Mouse (Mus musculus) layer of hippocampus, postnatal 36 days (tissue): Measurements from ENCODE around the gene Pycr2. TPM values are rescaled to one million over a fixed set of nuclear protein-coding genes. Genes with fewer than 3 reads are reported as not detected.
"Not testable (repeated sequence)": the region's sequence is repeated elsewhere in the genome, so short reads cannot be mapped to it uniquely, and the experiment has no call there.

Experiments used
- DNase-seq, 2 experiments: peaks; one replicate each; pipeline ENCODE4 v3.0.0; 2022
- total RNA-seq, 2 experiments: library from RNA; stranded (reverse); gene quantifications; 2 replicates each; pipeline ENCODE4 v1.2.3; 2021

Pycr2 gene
- total RNA-seq: 10 to 100 TPM; 40.4 to 43.2 TPM

- DNase-seq: peak; percentile 91 to 92
Observed at GRCm38 (mm10) chr1:180904039-180904814, at the start of gene Pycr2. TSS of gene Pycr2 (plus strand) at chr1:180904293.

DNA sequence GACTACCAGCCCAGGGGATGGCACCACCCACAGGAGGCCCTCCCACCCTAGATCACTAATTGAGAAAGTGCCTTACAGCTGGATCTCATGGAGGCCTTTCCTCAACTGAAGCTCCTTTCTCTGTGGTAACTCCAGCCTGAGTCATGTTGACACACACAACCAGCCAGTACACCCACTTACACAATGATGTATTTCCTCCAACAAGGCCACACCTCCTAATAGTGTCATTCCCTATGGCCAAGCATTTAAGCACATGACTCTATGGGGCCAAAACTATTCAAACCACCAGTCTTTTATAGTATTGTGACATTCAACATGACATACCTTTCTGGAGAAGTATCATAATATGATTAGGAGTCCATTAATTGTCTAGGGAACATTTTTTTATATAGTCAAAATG lies 45.3 kb upstream of the Pycr2 start:
- DNase-seq: no peak

DNA sequence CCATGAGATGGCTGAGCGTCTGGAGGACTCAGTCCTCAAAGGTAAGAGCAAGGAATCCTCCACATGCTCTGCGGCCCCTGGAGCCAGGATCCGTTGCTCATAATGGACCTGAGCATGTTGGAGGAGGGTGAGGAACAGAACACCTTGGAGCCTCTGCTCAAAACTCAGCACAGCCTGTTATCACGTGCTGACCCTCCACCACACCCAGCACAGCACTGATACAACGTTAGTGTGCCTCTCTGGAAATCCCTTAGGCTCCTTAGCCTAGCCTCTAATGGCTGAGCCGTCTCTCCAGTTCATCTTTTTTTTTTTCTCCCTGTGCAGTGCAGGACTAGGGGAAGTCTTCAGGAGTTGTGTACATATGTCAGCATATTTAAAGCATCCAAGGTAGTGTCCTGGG lies 44.1 kb upstream of the Pycr2 start:
- no peak for DNase-seq

GRCm38 (mm10) chr1:180863606-180864005 lies 40.5 kb upstream of the Pycr2 start:
- DNase-seq: peak in 1 of 2 experiments; percentile 10

DNA sequence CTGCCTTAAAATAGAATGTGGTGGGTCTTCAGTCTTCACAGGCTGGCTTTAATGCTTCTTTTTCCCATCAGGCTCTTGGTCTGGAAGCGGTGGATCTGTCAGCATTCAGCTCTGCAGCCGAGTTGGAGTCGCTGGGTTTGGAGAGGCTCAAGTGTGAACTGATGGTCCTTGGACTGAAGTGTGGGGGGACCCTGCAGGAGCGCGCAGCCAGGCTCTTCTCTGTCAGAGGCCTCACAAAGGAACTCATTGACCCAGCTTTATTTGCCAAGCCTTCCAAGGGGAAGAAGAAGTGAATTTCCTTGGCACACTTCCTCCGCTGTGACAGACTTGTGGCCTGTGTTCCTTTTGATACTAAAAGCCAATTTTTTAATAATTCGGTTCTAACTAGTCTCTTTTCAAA lies 38.1 kb upstream of the Pycr2 start:
- no peak for DNase-seq

- no peak for DNase-seq
Observed at GRCm38 (mm10) chr1:180870122-180870650, 33.9 kb upstream of the Pycr2 start.

- DNase-seq: no peak
Observed at GRCm38 (mm10) chr1:180873861-180874484, 30.1 kb upstream of the Pycr2 start.

DNA sequence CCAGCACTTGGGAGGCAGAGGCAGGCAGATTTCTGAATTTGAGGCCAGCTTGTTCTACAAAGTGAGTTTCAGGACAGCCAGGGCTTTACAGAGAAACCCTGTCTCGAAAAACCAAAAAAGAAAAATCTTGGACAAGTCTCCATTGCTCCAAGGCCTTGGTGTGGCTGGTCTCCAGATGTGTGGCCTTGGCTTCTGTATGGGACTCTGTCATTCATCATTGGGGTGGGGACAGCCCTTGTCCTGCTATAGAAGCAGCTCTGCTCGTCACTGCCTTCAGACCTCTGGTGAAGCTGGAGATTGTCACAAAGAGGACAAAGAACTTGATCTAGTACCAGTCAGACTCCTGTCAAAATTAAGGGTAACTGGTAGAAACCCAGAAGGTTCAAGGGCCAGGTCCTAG lies 29.5 kb upstream of the Pycr2 start:
- no peak for DNase-seq

DNA sequence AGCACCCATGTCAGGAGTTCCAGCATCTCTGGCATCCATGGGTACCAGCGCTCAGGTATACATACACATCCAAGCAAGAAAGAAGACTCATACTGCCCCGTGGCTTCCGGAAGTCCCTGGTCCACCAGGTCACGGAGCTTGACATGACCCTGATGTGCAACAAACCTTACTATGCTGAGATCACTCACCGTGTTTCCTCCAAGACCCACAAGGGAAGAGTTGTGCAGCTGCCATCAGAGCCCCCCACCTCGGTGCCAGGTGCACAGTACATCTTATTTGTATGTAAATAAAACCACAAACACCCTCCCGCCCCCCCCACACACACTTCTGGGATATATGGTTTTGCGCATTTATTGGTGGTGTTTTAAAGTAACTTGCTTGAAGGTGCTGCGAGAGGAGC lies 29.0 kb upstream of the Pycr2 start:
- DNase-seq: no peak

- DNase-seq: no peak
Observed at GRCm38 (mm10) chr1:180877466-180877865, 26.6 kb upstream of the Pycr2 start.

DNA sequence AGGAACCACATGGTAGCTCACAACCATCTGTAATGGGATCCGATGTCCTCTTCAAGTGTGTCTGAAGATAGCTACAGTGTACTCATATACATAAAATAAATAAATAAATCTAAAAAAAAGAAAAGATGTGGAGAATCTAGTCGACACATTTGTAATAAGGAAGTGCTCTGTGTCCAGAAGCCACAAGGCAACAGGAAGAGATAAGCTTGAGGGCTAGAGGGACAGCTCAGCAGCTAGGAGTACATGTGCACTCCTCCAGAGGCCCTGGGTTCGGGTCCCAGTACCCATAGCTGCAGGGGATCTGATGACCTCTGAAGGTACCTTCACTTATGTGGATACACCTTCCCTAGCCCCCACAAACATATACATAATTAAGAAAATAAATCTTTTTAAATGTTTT lies 22.3 kb upstream of the Pycr2 start:
- no peak for DNase-seq

GRCm38 (mm10) chr1:180883731-180884130 lies 20.4 kb upstream of the Pycr2 start:
- DNase-seq: no peak

DNA sequence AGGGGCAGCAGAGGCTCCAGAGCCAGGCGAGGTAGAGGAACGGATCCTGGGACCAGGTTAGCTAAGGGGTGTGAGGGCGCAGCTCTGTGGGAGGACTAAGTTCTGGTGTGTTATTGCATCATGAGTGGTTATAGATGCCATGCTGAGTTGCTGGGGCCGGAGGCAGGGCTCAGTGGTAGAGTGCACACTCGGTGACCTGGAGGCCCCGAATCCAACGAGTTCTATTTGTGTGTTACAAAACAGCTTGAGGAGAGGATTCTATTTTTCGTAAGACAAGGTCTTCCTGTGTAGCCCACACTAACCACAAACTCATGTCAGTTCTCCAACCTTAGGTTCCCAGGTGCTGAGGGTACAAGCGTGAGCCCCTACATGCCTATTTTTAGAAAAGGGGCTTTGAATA lies 19.6 kb upstream of the Pycr2 start:
- DNase-seq: no peak

DNA sequence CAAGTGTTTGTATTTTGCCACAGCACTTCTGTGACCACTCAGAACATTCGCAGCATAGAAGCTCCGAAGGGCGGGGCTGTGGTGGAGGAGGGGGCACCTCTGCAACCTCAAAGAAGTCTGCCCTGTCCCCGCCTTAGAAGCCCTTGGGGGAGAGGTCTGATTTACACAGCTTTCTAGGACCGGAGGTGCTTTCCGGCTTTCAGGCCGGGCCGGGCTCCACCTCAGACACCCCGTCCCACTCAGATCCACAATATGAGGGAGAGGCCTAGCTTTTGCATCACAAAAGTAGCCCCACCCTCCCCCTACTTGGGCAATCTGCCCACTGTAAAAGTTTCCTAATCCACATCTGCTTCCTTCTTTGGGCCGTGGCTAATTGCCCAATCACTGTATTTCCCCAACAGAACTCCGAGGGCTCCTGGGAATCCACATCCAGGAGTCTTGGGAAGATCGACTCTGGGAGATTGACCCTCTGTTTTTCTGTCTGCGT lies 15.5 kb upstream of the Pycr2 start:
- DNase-seq: no peak

GRCm38 (mm10) chr1:180889172-180889571 lies 14.9 kb upstream of the Pycr2 start:
- no peak for DNase-seq

DNA sequence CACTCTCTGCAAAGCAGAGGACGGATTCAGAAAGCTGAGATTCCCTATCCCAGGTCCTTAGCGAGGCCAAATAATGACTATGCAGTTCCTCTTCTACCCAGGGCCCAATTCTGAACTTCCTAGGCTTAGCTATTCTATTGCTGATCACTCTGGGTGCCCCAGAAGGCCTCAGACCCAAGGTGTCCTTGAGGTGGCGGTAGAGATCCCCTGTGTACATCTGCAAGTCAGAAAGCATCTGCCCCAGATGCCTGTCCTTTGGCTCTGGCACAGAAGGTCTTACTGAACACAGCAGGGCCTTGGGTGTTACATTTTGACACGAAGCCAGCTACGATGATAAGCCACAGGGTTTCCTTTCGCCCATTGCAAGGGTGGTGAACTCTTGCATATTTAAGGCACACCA lies 14.3 kb upstream of the Pycr2 start:
- DNase-seq: no peak

GRCm38 (mm10) chr1:180892808-180893207 lies 11.3 kb upstream of the Pycr2 start, which contains the start of gene Lefty2:
TSS of gene Lefty2 (plus strand) at chr1:180893108.
- DNase-seq: no peak

DNA sequence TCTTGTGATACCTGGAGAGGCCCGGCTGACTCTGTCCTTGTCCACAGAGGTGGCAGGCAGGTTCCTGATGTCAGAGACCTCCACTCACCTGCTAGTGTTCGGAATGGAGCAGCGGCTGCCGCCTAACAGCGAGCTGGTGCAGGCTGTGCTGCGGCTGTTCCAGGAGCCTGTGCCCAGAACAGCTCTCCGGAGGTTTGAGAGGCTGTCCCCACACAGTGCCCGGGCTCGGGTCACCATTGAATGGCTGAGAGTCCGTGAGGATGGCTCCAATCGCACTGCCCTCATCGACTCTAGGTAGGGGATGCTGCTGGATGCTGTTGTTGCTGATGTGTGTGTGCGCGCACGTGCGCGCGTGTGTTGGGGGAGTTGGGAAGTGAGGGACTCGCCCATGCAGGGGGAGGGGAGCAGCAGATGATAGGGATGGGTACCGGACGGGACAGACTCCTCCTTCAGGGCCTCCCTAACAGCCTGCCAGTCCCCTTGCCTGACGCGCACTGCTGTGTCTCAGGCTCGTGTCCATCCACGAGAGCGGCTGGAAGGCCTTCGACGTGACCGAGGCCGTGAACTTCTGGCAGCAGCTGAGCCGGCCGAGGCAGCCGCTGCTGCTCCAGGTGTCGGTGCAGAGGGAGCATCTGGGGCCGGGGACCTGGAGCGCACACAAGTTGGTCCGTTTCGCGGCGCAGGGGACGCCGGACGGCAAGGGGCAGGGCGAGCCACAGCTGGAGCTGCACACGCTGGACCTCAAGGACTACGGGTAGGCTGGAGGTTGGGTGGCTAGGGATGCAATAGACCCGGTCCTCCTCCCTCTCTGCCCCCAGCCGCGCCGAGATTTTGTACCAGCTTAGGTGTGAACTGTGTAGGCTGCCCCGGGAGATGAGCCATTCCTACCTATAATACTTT lies 9.8 kb upstream of the Pycr2 start:
- not testable (repeated sequence) for DNase-seq

DNA sequence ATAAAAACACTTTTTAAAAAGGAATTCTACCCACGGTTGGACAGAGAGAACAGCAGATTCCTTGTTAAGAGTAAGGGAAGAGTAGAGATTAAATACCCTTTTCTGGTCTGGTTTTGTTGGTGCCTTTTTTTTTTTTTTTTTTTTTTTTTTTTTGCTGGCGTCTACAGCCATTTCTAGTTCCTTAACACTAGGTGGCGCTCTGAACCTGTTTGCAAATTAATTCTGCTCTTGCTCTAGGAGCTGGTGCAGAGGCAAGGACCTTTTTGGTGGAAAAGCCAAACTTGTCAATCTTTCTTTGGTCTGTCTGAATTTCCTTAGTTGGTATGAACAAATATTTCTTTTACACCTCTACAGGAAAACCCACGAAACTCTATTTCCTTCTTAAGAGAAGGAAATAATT lies 3.0 kb upstream of the Pycr2 start:
- DNase-seq: no peak

- no peak for DNase-seq
Observed at GRCm38 (mm10) chr1:180902915-180903314, 1.2 kb upstream of the Pycr2 start.

DNA sequence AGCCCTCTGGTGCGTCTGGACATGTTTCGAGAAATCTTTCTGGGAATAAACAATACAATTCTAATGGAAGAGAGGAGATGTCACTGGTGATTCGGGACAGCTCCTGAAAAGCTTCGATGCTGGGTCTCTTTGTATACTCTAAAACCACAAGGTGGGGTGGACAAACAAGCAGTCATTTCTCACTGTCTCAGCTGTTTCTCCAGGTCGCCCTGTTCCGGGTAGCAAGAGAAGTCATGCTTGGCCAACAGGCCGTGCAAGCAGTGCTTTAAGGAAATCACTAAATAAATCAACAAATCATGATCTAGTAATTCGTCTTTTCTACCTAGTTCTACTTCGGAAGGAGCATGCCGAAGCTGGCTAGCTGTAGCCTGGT lies 441 bp upstream of the Pycr2 start:
- no peak for DNase-seq

- no peak for DNase-seq
Observed at GRCm38 (mm10) chr1:180904815-180905080, 655 bp downstream of the Pycr2 start.

- DNase-seq: no peak
Observed at GRCm38 (mm10) chr1:180905307-180905706, 1.2 kb downstream of the Pycr2 start.
